Mouse (Mus musculus) stomach, postnatal 0 days (tissue): ENCODE data around the gene Mcl1.

Source experiments
- CTCF ChIP-seq: IDR thresholded peaks from 2 replicates; pipeline ENCODE4 v1.5.1; 2016; ENCODE audit warnings: antibody characterized with exemption, low read depth, mild to moderate bottlenecking, moderate library complexity
- EP300 ChIP-seq: optimal IDR thresholded peaks from 2 replicates; pipeline ENCODE3; 2016; ENCODE audit warnings: antibody characterized with exemption

GRCm38 (mm10) chr3:95672461-95672860 is 13.9 kb downstream of the Mcl1 start:
- TF ChIP-seq CTCF (no peak), EP300 (no peak)
